Mouse (Mus musculus) large intestine, adult 2 months (tissue): Measurements from ENCODE around the gene Rln1. TPM values are rescaled to one million over a fixed set of nuclear protein-coding genes. Genes with fewer than 3 reads are reported as not detected.

ENCODE experiments used
- DNase-seq: peaks from one replicate; pipeline ENCODE4 v3.0.0-alpha.2; 2012; ENCODE audit warnings: low read depth, low spot score
- WGBS: fragments of 180-500 bp; shearing (Covaris S2); methylation state at CpG from one replicate; pipeline ENCODE4 v1.1.7; 2018; 5-methylcytosine and 5-hydroxymethylcytosine counted together
- polyA plus RNA-seq: library from polyadenylated mRNA; depleted of rRNA; stranded (reverse); fragments of >200 nt; gene quantifications from 2 replicates; pipeline ENCODE4 v1.2.3, GENCODE M21; 2012

The Rln1 gene
- polyA plus RNA-seq, 1 experiment = not detected

DNA sequence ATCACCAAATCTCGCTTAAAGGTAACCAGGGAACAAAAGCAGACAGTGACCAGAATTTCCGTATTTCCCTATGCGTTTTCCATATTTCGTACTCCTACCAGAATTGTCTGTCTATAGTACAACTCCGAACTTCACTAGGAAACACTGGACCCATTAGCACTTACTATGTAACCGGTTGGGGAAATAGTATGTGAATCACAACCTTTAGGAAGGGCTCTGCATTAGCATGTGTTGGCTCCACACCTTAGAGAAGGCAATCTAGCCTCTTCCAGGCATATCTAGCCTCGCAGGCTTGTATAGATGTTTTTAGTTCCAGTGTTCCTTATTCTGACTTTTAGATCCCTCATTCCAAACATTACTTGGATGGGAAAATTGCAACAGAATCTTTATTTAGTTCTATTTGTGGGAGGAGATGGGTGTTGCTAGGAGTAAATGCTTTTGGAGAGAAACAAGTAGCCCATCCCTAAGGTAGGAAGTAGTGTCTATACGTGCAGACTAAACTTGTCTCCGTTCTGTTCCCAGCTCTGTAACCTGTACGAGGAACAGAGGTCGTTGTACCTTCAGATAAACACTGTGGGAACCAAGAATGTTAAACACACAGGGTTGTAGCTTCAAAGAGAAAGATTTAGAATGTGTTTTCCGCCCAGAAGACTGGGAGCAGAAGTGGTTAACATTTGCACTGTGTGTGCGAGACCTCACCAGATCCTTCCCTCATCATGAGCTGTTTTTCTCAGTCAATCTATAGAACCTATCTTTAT lies 27.9 kb upstream of the Rln1 start:
- 27% methylated on average over 13 of the region's 13 CpGs for WGBS
- DNase-seq = no peak

DNA sequence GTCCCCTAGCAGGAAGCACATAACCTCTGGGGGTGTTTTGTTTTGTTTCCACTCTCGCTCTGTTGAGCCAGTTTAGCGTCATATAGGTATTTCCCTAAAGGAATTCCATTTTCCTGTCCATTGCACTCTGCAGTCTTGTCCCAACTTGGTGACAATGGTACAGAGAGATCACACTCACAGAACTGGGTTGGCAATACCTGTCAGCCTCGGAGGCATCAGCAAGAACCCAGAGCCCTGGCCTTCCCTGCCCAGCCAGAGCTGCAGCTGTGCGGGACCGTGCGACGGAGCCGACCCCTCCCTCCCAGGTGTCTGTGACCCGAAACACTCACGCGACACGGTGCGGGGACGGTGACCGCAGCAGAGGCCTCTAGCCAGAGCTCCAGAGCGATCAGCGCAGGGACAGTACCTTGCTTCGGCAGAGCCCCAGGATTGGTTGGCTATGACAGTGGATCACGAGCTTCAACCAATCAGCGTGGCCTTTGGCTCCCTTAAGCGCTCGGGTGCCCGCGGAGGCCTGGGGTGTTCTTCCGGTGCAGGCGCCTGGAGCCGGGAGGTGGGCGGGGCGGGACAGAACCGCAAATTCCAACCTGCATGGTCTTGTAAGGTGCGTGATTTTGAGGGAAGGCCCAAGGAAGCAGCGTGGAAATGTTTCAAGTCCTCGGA lies 27.1 kb upstream of the Rln1 start:
- 1% methylated on average over 33 of the region's 33 CpGs for WGBS
- DNase-seq = peak; percentile 89

DNA sequence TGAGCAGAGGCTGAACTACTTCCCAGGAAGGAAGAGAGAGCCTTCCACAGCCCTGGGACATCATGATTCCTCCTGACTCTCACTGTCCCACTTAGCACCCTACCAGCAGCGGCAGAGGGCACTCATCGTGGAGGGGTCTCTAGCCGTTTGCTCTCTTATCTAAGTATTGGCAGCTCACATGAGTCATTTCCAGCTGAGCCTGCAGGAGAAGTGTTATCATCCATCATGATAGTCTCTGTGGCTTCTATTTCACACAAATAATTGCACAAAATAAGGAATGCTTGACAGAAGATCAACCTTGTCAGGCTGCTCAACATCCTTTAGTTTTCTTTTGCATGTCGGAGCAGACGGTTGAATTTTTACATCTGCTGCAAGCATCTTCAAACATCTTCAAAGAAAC lies 25.8 kb upstream of the Rln1 start:
- 50% methylated on average over 5 of the region's 5 CpGs for WGBS
- DNase-seq = no peak

DNA sequence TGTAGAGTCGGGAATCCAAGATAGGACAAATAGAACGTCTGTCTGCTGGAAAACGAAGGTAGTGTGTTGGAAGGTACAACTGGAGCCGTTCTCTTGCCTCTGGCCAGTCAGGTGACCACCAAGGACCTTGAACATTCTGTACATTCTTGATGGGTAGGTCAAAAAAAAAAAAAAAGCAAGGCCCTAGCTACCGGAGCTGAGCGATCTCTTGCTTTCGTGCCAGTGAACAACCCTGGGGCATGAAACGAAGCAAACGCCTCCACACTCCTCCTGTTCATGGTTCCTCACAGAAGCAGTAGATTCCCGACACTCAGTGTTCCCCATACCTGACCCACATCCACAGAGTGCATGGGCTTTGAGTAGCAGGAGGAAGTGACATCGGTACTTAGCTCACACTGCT lies 21.8 kb upstream of the Rln1 start:
- WGBS = 90% methylated on average over 11 of the region's 11 CpGs

DNA sequence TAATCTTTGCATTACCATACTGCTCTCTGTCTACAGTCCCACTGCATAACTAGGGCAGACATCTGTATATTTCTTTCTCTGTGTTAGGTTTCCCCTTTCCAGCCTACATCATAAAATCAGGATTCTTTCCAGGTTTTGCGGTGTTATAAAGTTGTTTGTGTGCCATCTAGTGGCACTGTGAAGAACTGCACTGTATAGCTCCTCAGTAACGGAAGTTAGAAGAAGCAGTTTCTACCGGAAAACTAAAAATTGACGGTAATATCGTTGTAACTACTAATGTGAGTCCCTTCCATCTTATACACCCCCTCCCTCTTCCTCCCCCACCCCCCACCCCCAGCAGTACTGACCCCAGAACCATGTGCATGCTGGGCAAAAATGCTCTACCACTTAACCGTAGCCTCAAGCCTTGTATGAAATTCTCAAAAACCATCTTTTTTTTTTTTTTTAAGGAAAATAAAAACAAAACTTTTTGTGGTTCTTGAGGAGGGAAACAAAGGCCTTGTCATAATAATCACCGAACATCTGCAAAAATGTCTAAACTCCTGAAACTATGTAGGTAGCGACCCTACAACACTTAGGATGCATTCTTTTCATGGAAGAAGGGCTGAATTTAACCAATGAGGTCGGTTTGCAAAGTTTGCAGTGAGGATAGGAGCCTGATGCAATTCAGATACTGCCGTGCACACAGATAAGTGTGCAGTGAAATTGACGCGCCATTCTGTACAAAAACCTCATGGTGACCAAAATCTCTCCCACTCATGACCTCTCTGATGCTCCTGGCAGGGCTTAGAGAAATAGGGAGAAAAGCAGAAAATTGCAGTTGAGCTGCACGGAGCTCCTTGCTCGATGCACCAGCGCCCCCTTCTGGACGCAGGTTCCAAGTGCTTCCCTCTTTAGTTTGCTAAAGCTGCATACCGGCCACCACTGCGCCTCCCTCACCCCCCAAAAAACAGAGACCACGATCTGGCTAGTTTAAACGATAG lies 20.7 kb upstream of the Rln1 start:
- DNase-seq = no peak
- WGBS = 5% methylated on average over 20 of the region's 20 CpGs

More for the DNA sequence above, 21.8 kb upstream of the Rln1 start:
- DNase-seq = no peak

DNA sequence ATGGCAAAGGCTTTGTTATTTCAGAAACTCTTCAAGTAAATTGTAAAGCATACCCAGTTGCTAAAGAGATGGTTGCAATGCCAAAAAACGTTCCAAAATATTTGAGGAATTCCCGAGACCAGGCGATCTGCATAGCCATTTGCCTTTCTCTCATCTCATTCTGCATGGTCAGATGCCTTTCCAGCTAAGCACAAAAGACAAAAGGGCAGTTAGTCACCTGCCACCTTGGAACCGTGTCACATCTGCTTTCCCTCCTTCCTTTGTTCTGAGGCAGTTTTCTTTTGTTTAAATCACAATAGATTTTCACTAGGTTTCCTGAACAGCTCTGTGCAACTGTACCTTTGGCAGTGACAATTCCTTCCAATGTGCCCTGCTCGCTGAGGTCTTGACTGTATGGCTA lies 16.5 kb upstream of the Rln1 start:
- DNase-seq = no peak
- WGBS = 68% methylated on average over 5 of the region's 5 CpGs

DNA sequence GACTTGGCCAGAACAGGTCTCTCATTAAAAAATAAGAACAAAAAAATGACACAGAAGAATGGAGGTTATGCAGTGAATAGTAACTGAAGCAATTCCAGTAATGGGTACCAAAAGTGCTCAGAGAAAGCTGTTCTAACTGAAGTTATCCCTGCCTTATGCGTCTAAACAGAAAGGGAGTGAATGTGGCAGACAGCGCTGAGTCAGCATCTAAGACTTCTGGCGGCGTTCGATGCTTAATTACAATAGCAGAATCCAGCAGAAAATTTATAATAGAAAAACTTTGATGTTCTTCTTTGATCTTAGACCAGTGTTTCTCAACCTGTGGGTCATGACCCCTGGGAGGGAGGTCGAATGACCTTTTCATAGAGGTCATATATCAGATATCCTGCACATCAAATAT lies 11.2 kb upstream of the Rln1 start:
- no peak for DNase-seq
- WGBS = 80% methylated on average over 6 of the region's 6 CpGs

DNA sequence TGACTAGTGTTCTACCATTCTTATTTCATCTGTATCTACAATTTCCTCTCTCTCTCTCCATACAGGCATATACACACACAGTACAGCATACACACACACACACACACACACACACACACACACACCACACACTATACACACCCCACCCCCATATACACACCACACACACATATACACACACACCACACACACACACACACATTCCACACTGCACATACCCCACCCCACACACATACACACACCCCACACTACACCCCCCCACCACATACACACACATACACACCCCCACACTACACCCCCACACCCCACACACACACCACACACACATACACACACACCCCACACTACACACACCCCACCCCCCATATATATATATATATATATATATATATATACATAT lies 10.4 kb upstream of the Rln1 start:
- DNase-seq = no peak

DNA sequence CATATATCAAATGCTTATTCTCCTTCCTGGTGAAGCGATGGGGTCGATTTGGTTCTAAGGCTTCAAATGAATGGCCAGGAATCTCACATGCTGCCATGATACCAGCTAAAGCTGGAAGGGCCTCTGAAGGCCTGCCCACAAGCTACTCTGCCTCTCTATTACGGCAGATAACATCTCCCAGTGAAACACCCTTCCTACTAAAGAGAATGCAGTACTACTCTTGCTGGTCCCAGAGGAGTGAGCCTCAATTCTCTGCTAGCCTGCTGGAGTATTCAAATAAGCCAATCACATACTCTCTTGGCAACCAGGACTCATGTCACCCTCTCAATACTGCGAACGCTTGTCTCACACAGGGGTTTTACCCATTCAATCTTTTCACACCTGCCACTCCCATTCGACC lies 7.8 kb upstream of the Rln1 start:
- 87% methylated on average over 6 of the region's 6 CpGs for WGBS
- DNase-seq = no peak

DNA sequence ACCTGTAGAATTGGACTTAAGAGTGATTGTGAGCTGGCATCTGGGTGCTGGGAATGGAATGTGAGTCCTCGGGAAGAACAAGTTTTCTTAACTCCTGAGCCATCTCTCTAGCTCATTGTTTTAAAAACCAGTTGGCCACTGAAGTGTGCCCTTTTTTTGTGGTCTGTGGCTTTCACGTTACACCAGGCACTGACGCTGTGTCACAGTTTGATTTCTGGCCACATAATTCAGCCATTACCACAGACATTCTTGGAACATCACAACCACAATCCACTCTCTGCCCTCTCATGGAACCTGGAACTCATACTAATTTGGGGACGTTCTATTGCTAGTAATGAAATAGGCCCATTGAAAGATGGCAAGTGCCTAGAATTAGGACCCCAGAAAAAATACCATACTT lies 6.6 kb upstream of the Rln1 start:
- DNase-seq = no peak
- WGBS = 77% methylated on average over 4 of the region's 4 CpGs

DNA sequence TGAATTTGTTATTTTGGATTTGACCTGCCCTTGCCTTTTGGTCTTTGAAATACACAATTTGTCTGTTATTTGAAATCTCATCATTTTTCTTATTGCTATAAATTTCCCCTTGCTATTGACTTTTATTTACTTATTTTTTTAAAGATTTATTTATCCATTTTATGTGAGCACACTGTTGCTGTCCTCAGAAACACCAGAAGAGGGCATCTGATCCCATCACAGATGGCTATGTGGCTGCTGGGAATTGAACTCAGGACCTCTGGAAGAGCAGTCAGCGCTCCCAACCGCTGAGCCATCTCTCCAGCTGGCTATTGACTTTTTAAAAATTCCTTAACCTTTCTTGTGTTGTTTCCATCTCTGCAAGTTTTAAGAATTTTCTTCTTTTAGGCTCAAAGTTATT lies 2.2 kb upstream of the Rln1 start:
- 89% methylated on average over 2 of the region's 2 CpGs for WGBS
- no peak for DNase-seq

DNA sequence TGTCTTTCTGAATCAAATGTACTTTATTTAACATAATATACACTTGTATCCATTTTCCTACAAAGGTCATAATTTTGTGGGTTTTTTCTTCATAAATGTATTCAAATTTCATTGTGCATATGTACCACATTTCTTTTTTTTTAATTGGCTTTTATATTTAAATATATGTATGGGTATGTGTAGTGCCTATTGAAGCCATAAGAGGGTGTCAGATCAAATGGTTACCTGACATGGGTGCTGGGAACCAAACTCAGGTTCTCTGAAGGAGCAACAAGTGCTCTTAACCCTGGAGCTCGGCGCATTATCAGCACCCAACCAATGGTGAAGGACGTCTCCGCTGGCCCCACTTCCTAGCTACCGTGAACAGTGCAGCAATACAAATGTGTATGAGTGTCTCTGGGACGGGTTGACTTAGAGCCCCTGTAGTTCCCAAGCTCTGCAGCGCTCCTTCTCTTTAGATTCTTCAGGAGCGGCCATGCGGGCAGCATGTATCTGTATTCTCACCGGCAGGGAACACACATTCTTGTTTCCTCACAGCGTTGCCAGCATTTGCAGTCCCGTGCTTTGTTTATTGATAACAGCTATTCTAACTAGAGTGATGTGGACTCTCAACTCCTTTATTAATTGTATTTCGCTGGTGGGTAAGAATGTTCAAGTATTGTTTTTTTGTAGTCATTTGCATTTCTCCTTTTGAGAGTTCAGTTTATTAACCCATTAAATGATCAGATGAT lies 7.5 kb downstream of the Rln1 start:
- 83% methylated on average over 13 of the region's 13 CpGs for WGBS
- DNase-seq = no peak

DNA sequence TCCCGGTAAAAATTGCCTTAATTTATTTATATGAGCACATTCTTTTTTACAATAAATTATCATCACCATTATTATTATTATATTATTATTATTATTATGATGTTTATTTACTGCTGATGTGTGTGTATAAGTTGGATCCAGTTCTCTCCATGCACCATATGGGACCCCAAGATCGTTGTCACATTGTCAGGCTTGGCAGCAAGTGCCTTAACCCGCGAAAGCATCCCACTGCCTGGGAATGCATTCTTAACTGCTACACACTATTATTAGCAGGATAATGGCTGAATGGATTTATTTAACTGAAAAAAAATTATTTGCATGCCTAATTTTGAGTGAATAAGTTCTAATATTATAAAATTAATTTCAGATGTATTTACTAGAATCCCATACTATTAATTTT lies 8.1 kb downstream of the Rln1 start:
- 89% methylated on average over 4 of the region's 4 CpGs for WGBS
- DNase-seq = no peak

DNA sequence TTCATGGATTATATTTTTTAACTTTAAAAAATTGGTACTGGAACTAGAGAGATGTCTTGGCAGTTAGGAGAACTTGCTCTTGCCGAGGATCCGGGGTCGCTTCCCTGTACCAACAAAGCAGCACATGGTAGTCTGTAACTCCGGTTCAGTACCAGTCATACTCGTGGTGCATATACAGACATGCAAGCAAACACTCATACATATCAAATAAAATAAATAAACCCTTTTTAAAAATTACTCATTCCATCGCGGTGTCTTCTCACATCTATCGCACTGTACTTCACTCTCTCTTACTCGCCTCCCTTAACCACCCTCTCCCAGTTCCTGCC lies 8.7 kb downstream of the Rln1 start:
- WGBS = 52% methylated on average over 9 of the region's 9 CpGs

DNA sequence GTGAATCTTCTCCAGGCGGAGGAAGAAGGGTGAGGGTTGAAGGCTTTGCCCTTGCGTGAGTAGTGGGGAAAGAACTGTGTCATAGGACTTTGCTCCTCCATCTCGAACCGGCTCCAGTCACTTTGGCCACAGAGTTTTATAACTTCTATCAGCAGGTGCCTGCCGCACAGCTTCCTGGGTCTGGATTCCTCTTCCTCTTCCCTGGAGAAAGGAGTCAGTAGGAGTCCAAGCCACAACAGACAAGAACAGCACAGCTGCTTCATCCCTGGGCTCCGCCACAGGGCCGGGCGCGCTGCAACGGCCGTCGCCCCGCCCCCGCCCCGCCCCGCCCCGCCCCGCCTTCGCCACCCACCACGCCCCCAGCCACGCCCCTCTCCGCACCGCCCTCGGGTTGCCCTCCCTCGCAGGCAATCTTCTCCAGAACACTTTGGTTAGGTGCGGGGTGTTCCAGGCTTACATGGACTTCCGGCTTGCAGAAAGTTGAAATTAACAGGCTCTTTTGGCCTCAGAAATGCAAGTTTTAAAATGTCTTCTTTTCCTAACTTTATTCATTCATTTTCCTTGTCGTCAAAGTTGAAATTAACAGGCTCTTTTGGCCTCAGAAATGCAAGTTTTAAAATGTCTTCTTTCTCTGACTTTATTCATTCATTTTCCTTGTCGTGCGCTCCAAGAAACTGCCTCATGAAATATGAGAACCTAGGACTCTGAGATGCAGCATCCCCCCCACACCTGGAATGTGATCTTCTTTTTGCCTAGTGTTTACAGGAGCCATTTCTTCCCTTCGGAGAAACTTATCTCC lies 9.2 kb downstream of the Rln1 start, which contains the start of gene Insl6:
Gene Insl6 (minus strand): TSS at position 304 of the 799 bp plus-strand sequence.
- DNase-seq = peak; percentile 38
- WGBS = 2% methylated on average over 31 of the region's 31 CpGs

More for the DNA sequence above, 8.7 kb downstream of the Rln1 start:
- DNase-seq = no peak

DNA sequence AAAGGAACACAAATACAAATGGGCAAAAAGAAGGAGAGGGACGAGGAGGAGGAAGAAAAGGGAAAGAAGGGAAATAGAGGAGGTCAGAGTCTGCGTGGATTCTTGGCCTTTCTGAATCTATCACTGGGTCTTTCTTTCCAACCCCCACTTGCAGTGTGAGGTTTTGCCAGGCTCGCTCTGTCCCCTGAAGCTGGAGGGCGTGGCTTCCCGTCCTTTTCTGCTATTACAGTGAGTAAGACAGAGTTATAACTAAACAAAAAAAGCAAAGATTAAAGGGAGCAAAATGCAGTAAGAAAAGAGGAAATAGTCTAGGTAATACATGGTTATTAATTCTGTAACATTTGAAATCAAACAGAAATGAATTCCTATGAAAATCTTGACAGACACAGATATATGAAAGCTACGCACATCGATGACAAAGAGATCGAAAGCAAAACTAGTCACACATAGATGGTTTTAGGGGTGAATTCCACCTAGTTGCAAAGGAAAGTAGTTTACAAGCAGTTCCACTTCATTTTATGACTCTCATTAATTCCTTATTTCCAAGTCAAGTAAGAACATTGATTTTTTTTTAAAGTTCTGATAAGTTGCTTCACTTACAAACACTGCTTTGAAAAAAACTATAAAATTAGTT lies 10.9 kb downstream of the Rln1 start:
- peak; percentile 14 for DNase-seq
- WGBS = 50% methylated on average over 8 of the region's 8 CpGs

DNA sequence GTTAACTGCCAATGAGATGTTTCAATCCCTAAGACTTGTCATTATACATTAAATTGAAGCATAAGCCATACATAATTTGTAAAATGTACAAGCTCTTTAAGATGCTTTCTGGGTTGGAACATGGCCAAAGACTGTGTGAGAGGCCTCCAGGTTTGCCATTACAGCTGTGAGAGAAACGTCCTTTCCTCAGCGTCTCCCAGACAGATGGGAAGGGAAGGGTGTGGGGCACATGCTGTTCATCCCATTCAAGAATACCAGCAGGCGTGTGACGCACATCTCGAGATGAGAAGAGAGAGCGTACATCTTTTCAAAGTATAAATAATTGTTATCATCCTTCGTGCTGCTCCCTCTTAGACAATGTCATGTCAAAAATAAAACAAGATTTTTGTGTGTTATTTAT lies 21.8 kb downstream of the Rln1 start:
- 74% methylated on average over 7 of the region's 7 CpGs for WGBS

DNA sequence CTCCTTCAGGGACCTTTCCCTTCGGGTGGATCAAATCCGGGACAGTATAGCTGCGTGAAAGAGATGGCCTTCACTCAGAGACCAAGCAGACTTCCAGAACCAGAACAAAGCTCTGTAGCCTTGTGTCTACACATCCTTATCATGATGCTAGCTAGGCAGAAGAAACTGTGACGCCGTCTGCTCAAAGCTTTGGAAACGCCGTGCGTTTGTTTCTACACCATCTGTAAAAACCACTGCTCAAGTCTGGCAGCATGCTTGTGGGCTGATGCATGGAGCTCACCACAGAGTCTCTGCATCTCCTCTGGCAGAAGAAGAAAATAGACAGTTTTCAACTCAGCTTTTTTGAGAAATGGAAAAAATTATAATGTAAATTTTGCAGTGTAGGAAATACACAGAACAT lies 22.7 kb downstream of the Rln1 start:
- 93% methylated on average over 8 of the region's 8 CpGs for WGBS

More for the DNA sequence above, 21.8 kb downstream of the Rln1 start:
- no peak for DNase-seq

DNA sequence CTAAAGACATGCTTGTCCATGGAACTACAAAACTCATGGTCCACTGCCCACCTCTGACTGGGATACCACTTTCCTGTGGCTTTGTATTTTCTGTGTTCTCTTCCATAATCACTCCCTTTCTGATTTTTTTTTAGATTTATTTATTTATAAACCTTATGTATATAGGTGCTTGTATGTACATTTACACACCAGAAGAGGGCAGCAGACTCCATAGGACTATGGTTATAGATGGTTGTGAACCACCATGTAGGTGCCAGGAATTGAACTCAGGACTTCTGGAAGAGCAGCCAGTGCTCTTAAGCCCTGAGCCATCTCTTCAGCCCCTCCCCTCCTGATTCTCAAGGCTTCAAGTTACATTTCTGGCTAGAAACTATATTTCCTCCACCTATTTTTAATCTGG lies 25.6 kb downstream of the Rln1 start:
- no peak for DNase-seq

More for the DNA sequence above, 22.7 kb downstream of the Rln1 start:
- no peak for DNase-seq
